Mouse (Mus musculus) hindbrain, embryonic 15.5 days (tissue): ENCODE data around the gene Tspo. TPM values are rescaled to one million over a fixed set of nuclear protein-coding genes. Genes with fewer than 3 reads are reported as not detected.
A peak's percentile ranks its signal among the peaks of the same experiment; 100 is the strongest.

Experiments used
- ATAC-seq: fragments of 200-750 bp; cut with Nextera tagmentation; 2 replicates; pipeline ENCODE4 v1.8.0; 2017; ENCODE audit warnings: low read depth, moderate number of reproducible peaks, moderate TSS enrichment; ENCODE audit not compliant: low FRiP score
- H3K27ac ChIP-seq: fragments of 300-500 bp; sonication (generic); replicated peaks from 2 replicates; pipeline ENCODE4 v1.5.1; 2015; ENCODE audit warnings: mild to moderate bottlenecking, inconsistent platforms
- H3K27me3 ChIP-seq: fragments of 300-500 bp; sonication (generic); 2 replicates; pipeline ENCODE4 v1.6.1; 2015; ENCODE audit warnings: control low read depth, inconsistent platforms
- H3K36me3 ChIP-seq: fragments of 300-500 bp; sonication (generic); 2 replicates; pipeline ENCODE4 v1.6.1; 2015; ENCODE audit warnings: control low read depth, inconsistent platforms
- H3K4me1 ChIP-seq: fragments of 300-500 bp; sonication (generic); replicated peaks from 2 replicates; pipeline ENCODE4 v1.6.1; 2015; ENCODE audit warnings: control low read depth, inconsistent platforms
- H3K4me2 ChIP-seq: fragments of 300-500 bp; sonication (generic); 2 replicates; pipeline ENCODE4 v1.6.1; 2015; ENCODE audit warnings: moderate library complexity, mild to moderate bottlenecking, inconsistent platforms
- H3K4me3 ChIP-seq: fragments of 300-500 bp; sonication (generic); 2 replicates; pipeline ENCODE4 v1.5.1; 2015; ENCODE audit warnings: mild to moderate bottlenecking, inconsistent platforms
- H3K9ac ChIP-seq: fragments of 300-500 bp; sonication (generic); 2 replicates; pipeline ENCODE4 v1.6.1; 2015; ENCODE audit warnings: inconsistent platforms
- H3K9me3 ChIP-seq: fragments of 300-500 bp; sonication (generic); 2 replicates; pipeline ENCODE4 v1.6.1; 2016; ENCODE audit warnings: control low read depth, inconsistent platforms
- WGBS: fragments of 180-500 bp; shearing (Covaris S2); methylation state at CpG from one replicate; pipeline ENCODE4 v1.1.7; 2015; 5-methylcytosine and 5-hydroxymethylcytosine counted together
- polyA plus RNA-seq: library from polyadenylated mRNA; unstranded; fragments of >200 nt; fragmentation: Nextera tagmentation; extraction: Ambion mirVana; gene quantifications from 2 replicates; pipeline ENCODE4 v1.2.1, GENCODE M21; 2015

Tspo gene
- 11.7 and 14.2 TPM in 2 replicates for polyA plus RNA-seq

GRCm38 (mm10) chr15:83563327-83563856, at the start of gene Tspo, which contains the start of gene Mcat:
Gene Tspo, plus strand, starts transcription at chr15:83563592.
Gene Mcat, minus strand, starts transcription at chr15:83563787.
- Histone ChIP-seq H3K4me3 (peak within 1 kb of the TSS; percentile 35), H3K4me1 (peaks cover 19% of the 10 kb centered on the region), H3K9me3 (no peaks in the 10 kb centered on the region), H3K36me3 (no peaks in the 10 kb centered on the region), H3K4me2 (peak within 1 kb of the TSS; percentile 67), H3K9ac (peak within 1 kb of the TSS; percentile 18), H3K27me3 (peaks cover 23% of the 10 kb centered on the region), H3K27ac (no peak within 1 kb of the TSS)
- ATAC-seq: peak; percentile 54
- whole genome bisulfite sequencing: 2% methylated on average over 28 of the region's 28 CpGs

- peaks cover under 1% of the 10 kb centered on the region; the same call in 1 of the 2 replicates for H3K4me1 ChIP-seq
- no peaks in the 10 kb centered on the region for H3K27me3 ChIP-seq
- no peaks in the 10 kb centered on the region for H3K36me3 ChIP-seq
- H3K27ac ChIP-seq: no peak overlapping the region
- no peaks in the 10 kb centered on the region for H3K9me3 ChIP-seq
- H3K9ac ChIP-seq: no peak overlapping the region
- H3K4me2 ChIP-seq: no peak overlapping the region
- WGBS: 65% methylated on average over 5 of the region's 5 CpGs
- ATAC-seq: no peak
- H3K4me3 ChIP-seq: no peak overlapping the region
These were observed 48.4 kb upstream of the Tspo start for GRCm38 (mm10) chr15:83515018-83515417.

GRCm38 (mm10) chr15:83518215-83519048, 45.0 kb upstream of the Tspo start:
- H3K27ac ChIP-seq: no peak overlapping the region
- WGBS: 39% methylated on average over 20 of the region's 20 CpGs
- peak; percentile 66 for ATAC-seq
- peaks cover 4% of the 10 kb centered on the region for H3K4me1 ChIP-seq
- H3K4me2 ChIP-seq: no peak overlapping the region
- H3K36me3 ChIP-seq: no peaks in the 10 kb centered on the region
- no peaks in the 10 kb centered on the region for H3K27me3 ChIP-seq
- no peak overlapping the region for H3K9ac ChIP-seq
- H3K4me3 ChIP-seq: no peak overlapping the region
- H3K9me3 ChIP-seq: no peaks in the 10 kb centered on the region

- H3K4me1 ChIP-seq: peaks cover 9% of the 10 kb centered on the region
- no peak overlapping the region for H3K27ac ChIP-seq
- H3K9me3 ChIP-seq: no peaks in the 10 kb centered on the region
- peaks cover 11% of the 10 kb centered on the region for H3K27me3 ChIP-seq
- 82% methylated on average over 6 of the region's 6 CpGs for WGBS
- no peak for ATAC-seq
- no peak overlapping the region for H3K4me2 ChIP-seq
- no peaks in the 10 kb centered on the region for H3K36me3 ChIP-seq
- H3K4me3 ChIP-seq: no peak overlapping the region
- H3K9ac ChIP-seq: no peak overlapping the region
These were observed 42.5 kb upstream of the Tspo start for GRCm38 (mm10) chr15:83520861-83521382.

- peaks cover 33% of the 10 kb centered on the region for H3K27me3 ChIP-seq
- WGBS: 21% methylated on average over 7 of the region's 7 CpGs
- H3K9me3 ChIP-seq: no peaks in the 10 kb centered on the region
- no peak for ATAC-seq
- no peak overlapping the region for H3K4me2 ChIP-seq
- no peak overlapping the region for H3K4me3 ChIP-seq
- H3K9ac ChIP-seq: no peak overlapping the region
- no peaks in the 10 kb centered on the region for H3K36me3 ChIP-seq
- H3K4me1 ChIP-seq: peaks cover 24% of the 10 kb centered on the region
- no peak overlapping the region for H3K27ac ChIP-seq
These were observed 40.2 kb upstream of the Tspo start for GRCm38 (mm10) chr15:83523196-83523595.

- WGBS: 43% methylated on average over 14 of the region's 14 CpGs
- no peaks in the 10 kb centered on the region for H3K36me3 ChIP-seq
- peaks cover 24% of the 10 kb centered on the region for H3K4me1 ChIP-seq
- no peak; the same call in 1 of the 2 replicates for ATAC-seq
- no peaks in the 10 kb centered on the region for H3K9me3 ChIP-seq
- H3K4me3 ChIP-seq: no peak overlapping the region
- H3K27me3 ChIP-seq: peaks cover 39% of the 10 kb centered on the region
- no peak overlapping the region for H3K27ac ChIP-seq
- no peak overlapping the region for H3K9ac ChIP-seq
- H3K4me2 ChIP-seq: no peak overlapping the region
These were observed 39.6 kb upstream of the Tspo start for GRCm38 (mm10) chr15:83523638-83524332.

GRCm38 (mm10) chr15:83524333-83524729, 39.1 kb upstream of the Tspo start:
- no peak overlapping the region for H3K9ac ChIP-seq
- no peak overlapping the region for H3K4me3 ChIP-seq
- H3K4me1 ChIP-seq: peaks cover 24% of the 10 kb centered on the region
- H3K27ac ChIP-seq: no peak overlapping the region
- no peak overlapping the region for H3K4me2 ChIP-seq
- H3K36me3 ChIP-seq: no peaks in the 10 kb centered on the region
- H3K27me3 ChIP-seq: peaks cover 41% of the 10 kb centered on the region
- ATAC-seq: no peak
- H3K9me3 ChIP-seq: no peaks in the 10 kb centered on the region
- 70% methylated on average over 3 of the region's 3 CpGs for WGBS

GRCm38 (mm10) chr15:83526424-83527091, 36.8 kb upstream of the Tspo start, which contains the start of gene Bik:
Gene Bik, plus strand, starts transcription at chr15:83526862.
- no peak for ATAC-seq
- no peaks in the 10 kb centered on the region for H3K36me3 ChIP-seq

GRCm38 (mm10) chr15:83527092-83527437, 36.3 kb upstream of the Tspo start:
- Histone ChIP-seq H3K36me3 (no peaks in the 10 kb centered on the region), H3K4me2 (peak overlapping the region; percentile 94), H3K9me3 (no peaks in the 10 kb centered on the region), H3K27me3 (peaks cover 41% of the 10 kb centered on the region), H3K27ac (no peak overlapping the region), H3K4me1 (peaks cover 24% of the 10 kb centered on the region), H3K9ac (peak overlapping the region; percentile 34), H3K4me3 (peak overlapping the region; percentile 45)
- WGBS: 2% methylated on average over 26 of the region's 26 CpGs
- no peak for ATAC-seq

More at GRCm38 (mm10) chr15:83526424-83527091, 36.8 kb upstream of the Tspo start, which contains the start of gene Bik:
- peaks cover 41% of the 10 kb centered on the region for H3K27me3 ChIP-seq
- H3K9ac ChIP-seq: peak within 1 kb of the TSS; percentile 34
- peaks cover 24% of the 10 kb centered on the region for H3K4me1 ChIP-seq
- no peaks in the 10 kb centered on the region for H3K9me3 ChIP-seq
- peak within 1 kb of the TSS; percentile 94 for H3K4me2 ChIP-seq
- 0% methylated on average over 45 of the region's 45 CpGs for WGBS
- H3K27ac ChIP-seq: no peak within 1 kb of the TSS
- peak within 1 kb of the TSS; percentile 45 for H3K4me3 ChIP-seq

- Histone ChIP-seq H3K27me3 (peaks cover 41% of the 10 kb centered on the region), H3K27ac (no peak overlapping the region), H3K36me3 (no peaks in the 10 kb centered on the region), H3K9ac (no peak overlapping the region), H3K4me2 (no peak overlapping the region), H3K9me3 (no peaks in the 10 kb centered on the region), H3K4me1 (peaks cover 24% of the 10 kb centered on the region), H3K4me3 (no peak overlapping the region)
- no peak for ATAC-seq
- WGBS: 88% methylated on average over 2 of the region's 2 CpGs
These were observed 35.6 kb upstream of the Tspo start for GRCm38 (mm10) chr15:83527747-83528146.

GRCm38 (mm10) chr15:83528892-83529291, 34.5 kb upstream of the Tspo start:
- Histone ChIP-seq H3K4me3 (no peak overlapping the region), H3K4me2 (no peak overlapping the region), H3K36me3 (no peaks in the 10 kb centered on the region), H3K9ac (no peak overlapping the region), H3K27me3 (peaks cover 41% of the 10 kb centered on the region), H3K9me3 (no peaks in the 10 kb centered on the region), H3K27ac (no peak overlapping the region), H3K4me1 (peaks cover 16% of the 10 kb centered on the region)
- 71% methylated on average over 4 of the region's 4 CpGs for WGBS
- ATAC-seq: no peak
